Mouse (Mus musculus) liver, adult 2 months (tissue): ENCODE results near the gene Fars2.

Source experiments
- CTCF ChIP-seq: fragments of 200-500 bp; IDR thresholded peaks from 2 replicates; pipeline ENCODE4 v1.5.1; 2011; ENCODE audit warnings: low read depth, low read length, control low read depth
- POLR2A ChIP-seq: fragments of 200-500 bp; IDR thresholded peaks from 2 replicates; pipeline ENCODE4 v1.6.1; 2011; ENCODE audit warnings: low read length, control low read depth; ENCODE audit not compliant: insufficient read depth; ENCODE audit errors: extremely low read depth

- TF ChIP-seq POLR2A (no peak), CTCF (no peak)
These were observed 495.9 kb downstream of the Fars2 start for GRCm38 (mm10) chr13:36612785-36613750.
